Mouse (Mus musculus): ENCODE measurements at regions not wholly inside any gene's neighbourhood (a gene's known extent, or its start where the extent isn't known, plus 50 kb on each side); places are given as distances from the start of the nearest gene placed in this dataset.

- Histone ChIP-seq H3K4me3 (no peak overlapping the region), H3K27me3 (ENCODE audit: control insufficient read depth, insufficient read depth, insufficient read length) (no peaks in the 10 kb centered on the region)
Observed at GRCm38 (mm10) chr16:7982816-7983215, 442.1 kb downstream of the Tmem114 start.

GRCm38 (mm10) chr16:7978466-7978865, 446.5 kb downstream of the Tmem114 start:
- TF ChIP-seq POLR2AphosphoS2 (IDR thresholded peaks at IDR 0.05; ENCODE audit: insufficient read length, low read depth) (no peak), SRF (IDR thresholded peaks at IDR 0.05; ENCODE audit: control insufficient read depth, insufficient read length, low read depth) (no peak), REST (IDR thresholded peaks at IDR 0.05; ENCODE audit: insufficient read depth, insufficient read length) (no peak), MYOD1 (IDR thresholded peaks at IDR 0.05; ENCODE audit: control insufficient read depth in 1 of 3, insufficient read length in 2 of 3, low read depth in 2 of 3) (no peak), POLR2A (IDR thresholded peaks at IDR 0.05; ENCODE audit: insufficient read length, low read depth) (no peak), TCF12 (IDR thresholded peaks at IDR 0.05; ENCODE audit: insufficient read depth, poor library complexity, severe bottlenecking) (no peak), CEBPB (IDR thresholded peaks at IDR 0.05; ENCODE audit: insufficient read depth, poor library complexity, severe bottlenecking) (no peak), E2F4 (IDR thresholded peaks at IDR 0.05; ENCODE audit: insufficient read depth) (no peak), TCF3 (IDR thresholded peaks at IDR 0.05; ENCODE audit: insufficient read length, low read depth) (no peak), USF1 (IDR thresholded peaks at IDR 0.05; ENCODE audit: low read depth) (no peak), MYOG (IDR thresholded peaks at IDR 0.05; ENCODE audit: control insufficient read depth in 1 of 3, insufficient read depth in 1 of 3, insufficient read length in 2 of 3, low read depth in 2 of 3) (no peak), MAX (IDR thresholded peaks at IDR 0.05; ENCODE audit: low read depth) (no peak)
- H3ac ChIP-seq (ENCODE audit: control insufficient read depth, insufficient read length): no peak overlapping the region
- no peak overlapping the region for H3K4me2 ChIP-seq (ENCODE audit: low read depth)
- H3K27me3 ChIP-seq (ENCODE audit: control insufficient read depth, insufficient read depth, insufficient read length): no peaks in the 10 kb centered on the region
- H3K4me3 ChIP-seq: no peak overlapping the region
- no peaks in the 10 kb centered on the region for H3K79me2 ChIP-seq (ENCODE audit: control insufficient read depth, insufficient read depth)
- no peaks in the 10 kb centered on the region for H3K36me3 ChIP-seq (ENCODE audit: control insufficient read depth, insufficient read depth)

More at GRCm38 (mm10) chr16:7982816-7983215, 442.1 kb downstream of the Tmem114 start:
- no peak for TF ChIP-seq USF1 (IDR thresholded peaks at IDR 0.05; ENCODE audit: low read depth)
- TF ChIP-seq POLR2AphosphoS2 (IDR thresholded peaks at IDR 0.05; ENCODE audit: insufficient read length, low read depth): no peak
- TF ChIP-seq MAX (IDR thresholded peaks at IDR 0.05; ENCODE audit: low read depth): no peak
- TF ChIP-seq MYOD1 (IDR thresholded peaks at IDR 0.05; ENCODE audit: control insufficient read depth in 1 of 3, insufficient read length in 2 of 3, low read depth in 2 of 3): no peak
- no peak for TF ChIP-seq E2F4 (IDR thresholded peaks at IDR 0.05; ENCODE audit: insufficient read depth)
- no peak for TF ChIP-seq MYOG (IDR thresholded peaks at IDR 0.05; ENCODE audit: control insufficient read depth in 1 of 3, insufficient read depth in 1 of 3, insufficient read length in 2 of 3, low read depth in 2 of 3)
- TF ChIP-seq SRF (IDR thresholded peaks at IDR 0.05; ENCODE audit: control insufficient read depth, insufficient read length, low read depth): no peak
- no peak for TF ChIP-seq CEBPB (IDR thresholded peaks at IDR 0.05; ENCODE audit: insufficient read depth, poor library complexity, severe bottlenecking)
- no peak for TF ChIP-seq POLR2A (IDR thresholded peaks at IDR 0.05; ENCODE audit: insufficient read length, low read depth)
- TF ChIP-seq TCF3 (IDR thresholded peaks at IDR 0.05; ENCODE audit: insufficient read length, low read depth): no peak
- no peaks in the 10 kb centered on the region for H3K79me2 ChIP-seq (ENCODE audit: control insufficient read depth, insufficient read depth)
- no peaks in the 10 kb centered on the region for H3K36me3 ChIP-seq (ENCODE audit: control insufficient read depth, insufficient read depth)
- no peak overlapping the region for H3ac ChIP-seq (ENCODE audit: control insufficient read depth, insufficient read length)
- H3K4me2 ChIP-seq (ENCODE audit: low read depth): no peak overlapping the region

- H3K27me3 ChIP-seq (ENCODE audit: control insufficient read depth, insufficient read depth, insufficient read length): no peaks in the 10 kb centered on the region
- H3K4me3 ChIP-seq: peak overlapping the region; percentile 28
- no peak overlapping the region for H3ac ChIP-seq (ENCODE audit: control insufficient read depth, insufficient read length)
- peaks cover 3% of the 10 kb centered on the region for H3K79me2 ChIP-seq (ENCODE audit: control insufficient read depth, insufficient read depth)
- peak overlapping the region; percentile 35 for H3K4me2 ChIP-seq (ENCODE audit: low read depth)
- H3K36me3 ChIP-seq (ENCODE audit: control insufficient read depth, insufficient read depth): no peaks in the 10 kb centered on the region
- TF ChIP-seq MAX (IDR thresholded peaks at IDR 0.05; ENCODE audit: low read depth): no peak
- no peak for TF ChIP-seq E2F4 (IDR thresholded peaks at IDR 0.05; ENCODE audit: insufficient read depth)
- no peak for TF ChIP-seq TCF3 (IDR thresholded peaks at IDR 0.05; ENCODE audit: insufficient read length, low read depth)
- no peak for TF ChIP-seq REST (IDR thresholded peaks at IDR 0.05; ENCODE audit: insufficient read depth, insufficient read length)
Observed at GRCm38 (mm10) chr16:7951616-7952015, 473.3 kb downstream of the Tmem114 start.

- Histone ChIP-seq H3K36me3 (ENCODE audit: control insufficient read depth, insufficient read depth) (no peaks in the 10 kb centered on the region), H3K79me2 (ENCODE audit: control insufficient read depth, insufficient read depth) (no peaks in the 10 kb centered on the region), H3K27me3 (ENCODE audit: control insufficient read depth, insufficient read depth, insufficient read length) (no peaks in the 10 kb centered on the region), H3K4me3 (no peak overlapping the region), H3K4me2 (ENCODE audit: low read depth) (no peak overlapping the region), H3ac (ENCODE audit: control insufficient read depth, insufficient read length) (no peak overlapping the region)
- no peak for TF ChIP-seq REST (IDR thresholded peaks at IDR 0.05; ENCODE audit: insufficient read depth, insufficient read length)
Observed at GRCm38 (mm10) chr16:7942333-7942732, 482.6 kb downstream of the Tmem114 start.

GRCm38 (mm10) chr16:7937167-7937566, 487.8 kb downstream of the Tmem114 start:
- Histone ChIP-seq H3K79me2 (ENCODE audit: control insufficient read depth, insufficient read depth) (no peaks in the 10 kb centered on the region), H3K36me3 (ENCODE audit: control insufficient read depth, insufficient read depth) (no peaks in the 10 kb centered on the region), H3K4me2 (ENCODE audit: low read depth) (no peak overlapping the region), H3ac (ENCODE audit: control insufficient read depth, insufficient read length) (no peak overlapping the region), H3K4me3 (no peak overlapping the region), H3K27me3 (ENCODE audit: control insufficient read depth, insufficient read depth, insufficient read length) (no peaks in the 10 kb centered on the region)
- TF ChIP-seq POLR2A (IDR thresholded peaks at IDR 0.05; ENCODE audit: insufficient read length, low read depth) (no peak), REST (IDR thresholded peaks at IDR 0.05; ENCODE audit: insufficient read depth, insufficient read length) (no peak), POLR2AphosphoS2 (IDR thresholded peaks at IDR 0.05; ENCODE audit: insufficient read length, low read depth) (no peak), MYOG (IDR thresholded peaks at IDR 0.05; ENCODE audit: control insufficient read depth in 1 of 3, insufficient read depth in 1 of 3, insufficient read length in 2 of 3, low read depth in 2 of 3) (no peak), E2F4 (IDR thresholded peaks at IDR 0.05; ENCODE audit: insufficient read depth) (no peak), USF1 (IDR thresholded peaks at IDR 0.05; ENCODE audit: low read depth) (no peak)

All from myocyte (in vitro differentiated cells).